Mouse (Mus musculus) midbrain, embryonic 16.5 days (tissue): ENCODE results near the gene Gabpb2. TPM values are rescaled to one million over a fixed set of nuclear protein-coding genes. Genes with fewer than 3 reads are reported as not detected.
"Not testable (repeated sequence)": the region's sequence is repeated elsewhere in the genome, so short reads cannot be mapped to it uniquely, and the experiment has no call there.

Experiments used
- ATAC-seq: fragments of 200-750 bp; cut with Nextera tagmentation; 2 replicates; pipeline ENCODE4 v1.8.0; 2017; ENCODE audit warnings: moderate TSS enrichment
- H3K27ac ChIP-seq: fragments of 300-500 bp; sonication (generic); 2 replicates; pipeline ENCODE4 v1.5.1; 2014; ENCODE audit warnings: mild to moderate bottlenecking, low read length, mixed read lengths
- H3K27me3 ChIP-seq: fragments of 300-500 bp; sonication (generic); 2 replicates; pipeline ENCODE4 v1.6.1; 2014; ENCODE audit warnings: low read depth, low read length, mixed read lengths; ENCODE audit not compliant: control insufficient read depth, insufficient read depth
- H3K36me3 ChIP-seq: fragments of 300-500 bp; sonication (generic); 2 replicates; pipeline ENCODE4 v1.6.1; 2014; ENCODE audit warnings: mild to moderate bottlenecking, low read length, moderate library complexity, mixed read lengths; ENCODE audit not compliant: control insufficient read depth, insufficient read depth
- H3K4me1 ChIP-seq: fragments of 300-500 bp; sonication (generic); 2 replicates; pipeline ENCODE4 v1.6.1; 2014; ENCODE audit warnings: mild to moderate bottlenecking, low read length, mixed read lengths; ENCODE audit not compliant: control insufficient read depth, insufficient read depth
- H3K4me2 ChIP-seq: fragments of 300-500 bp; sonication (generic); 2 replicates; pipeline ENCODE4 v1.6.1; 2014; ENCODE audit warnings: mild to moderate bottlenecking, low read length, mixed read lengths
- H3K4me3 ChIP-seq: fragments of 300-500 bp; sonication (generic); 2 replicates; pipeline ENCODE4 v1.5.1; 2014; ENCODE audit warnings: low read depth, mild to moderate bottlenecking, low read length, moderate library complexity, mixed read lengths
- H3K9ac ChIP-seq: fragments of 300-500 bp; sonication (generic); 2 replicates; pipeline ENCODE4 v1.6.1; 2014; ENCODE audit warnings: low read depth, low read length, mixed read lengths
- H3K9me3 ChIP-seq: fragments of 300-500 bp; sonication (generic); replicated peaks from 2 replicates; pipeline ENCODE4 v1.6.1; 2014; ENCODE audit warnings: mild to moderate bottlenecking, low read length, mixed read lengths; ENCODE audit not compliant: control insufficient read depth, poor library complexity, severe bottlenecking
- WGBS: fragments of 180-500 bp; shearing (Covaris S2); extraction: QIAGEN DNeasy Blood & Tissue Kit; methylation state at CpG from one replicate; pipeline ENCODE4 v1.1.7; 2014; 5-methylcytosine and 5-hydroxymethylcytosine counted together
- polyA plus RNA-seq: library from polyadenylated mRNA; unstranded; fragments of >200 nt; fragmentation: Nextera tagmentation; extraction: Ambion mirVana; gene quantifications from 2 replicates; pipeline ENCODE4 v1.2.1, GENCODE M21; 2015

Gene Gabpb2
- polyA plus RNA-seq, 1 experiment from 2014 or later, result 2.4 TPM

- Histone ChIP-seq H3K4me2 (no peak overlapping the region), H3K9me3 (no peaks in the 10 kb centered on the region), H3K27ac (no peak overlapping the region), H3K4me1 (peaks cover 4% of the 10 kb centered on the region), H3K36me3 (peaks cover 7% of the 10 kb centered on the region; the same call in 1 of the 2 replicates), H3K27me3 (no peaks in the 10 kb centered on the region), H3K4me3 (no peak overlapping the region), H3K9ac (no peak overlapping the region)
- no peak for ATAC-seq
- 90% methylated on average over 6 of the region's 6 CpGs for WGBS
Observed at GRCm38 (mm10) chr3:95140795-95141194, 76.9 kb downstream of the Gabpb2 start.

DNA sequence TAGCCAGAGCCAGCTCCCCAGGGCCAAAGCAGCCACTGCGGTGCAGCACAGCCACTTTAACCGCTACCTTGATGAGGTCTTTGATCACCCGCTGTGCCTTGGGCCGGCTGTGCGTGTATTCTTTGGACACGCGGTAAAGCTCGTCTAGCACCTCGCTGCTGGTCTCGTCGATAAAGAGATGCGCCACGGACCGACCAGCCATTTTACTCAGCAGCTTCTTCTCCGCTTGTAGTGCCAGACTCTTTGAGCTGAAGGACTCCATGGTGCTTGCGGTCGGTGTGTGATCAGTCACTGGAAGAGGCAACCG, 77.5 kb downstream of the Gabpb2 start:
- no peak overlapping the region for H3K4me3 ChIP-seq
- peaks cover 10% of the 10 kb centered on the region for H3K4me1 ChIP-seq
- peaks cover 7% of the 10 kb centered on the region; the same call in 1 of the 2 replicates for H3K36me3 ChIP-seq
- whole genome bisulfite sequencing, result 66% methylated on average over 18 of the region's 18 CpGs
- H3K9me3 ChIP-seq, result no peaks in the 10 kb centered on the region
- H3K27me3 ChIP-seq, result no peaks in the 10 kb centered on the region
- no peak for ATAC-seq
- H3K4me2 ChIP-seq, result no peak overlapping the region
- H3K27ac ChIP-seq, result no peak overlapping the region
- H3K9ac ChIP-seq, result no peak overlapping the region

- no peaks in the 10 kb centered on the region for H3K9me3 ChIP-seq
- peaks cover 14% of the 10 kb centered on the region for H3K4me1 ChIP-seq
- 70% methylated on average over 25 of the region's 25 CpGs for WGBS
- H3K9ac ChIP-seq, result no peak overlapping the region
- H3K27me3 ChIP-seq, result no peaks in the 10 kb centered on the region
- H3K4me2 ChIP-seq, result no peak overlapping the region
- no peak for ATAC-seq
- no peak overlapping the region for H3K4me3 ChIP-seq
- peaks cover 7% of the 10 kb centered on the region; the same call in 1 of the 2 replicates for H3K36me3 ChIP-seq
- H3K27ac ChIP-seq, result no peak overlapping the region
Observed at GRCm38 (mm10) chr3:95139586-95140288, 78.0 kb downstream of the Gabpb2 start.

DNA sequence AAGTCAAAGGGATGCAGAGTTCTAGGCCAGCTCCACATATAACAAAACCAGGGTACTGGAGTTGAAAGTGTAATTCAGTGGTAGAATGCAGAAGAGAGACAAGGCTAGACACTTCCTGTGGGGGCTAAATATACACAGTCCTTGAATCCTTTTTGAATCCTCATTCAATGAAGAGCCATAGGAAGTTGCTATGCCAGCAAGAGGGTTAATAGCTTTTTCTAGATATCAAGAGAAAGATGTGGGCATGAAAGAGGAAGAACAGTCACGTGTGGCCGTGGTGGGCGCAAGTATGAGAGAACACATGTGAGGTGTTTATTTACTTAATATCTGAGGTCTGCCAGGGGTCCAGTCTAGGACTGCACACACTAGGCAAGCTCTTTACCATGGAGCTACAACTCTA, 81.4 kb downstream of the Gabpb2 start:
- no peak overlapping the region for H3K4me3 ChIP-seq
- no peaks in the 10 kb centered on the region for H3K9me3 ChIP-seq
- 98% methylated on average over 3 of the region's 3 CpGs for WGBS
- H3K9ac ChIP-seq, result no peak overlapping the region
- H3K27me3 ChIP-seq, result no peaks in the 10 kb centered on the region
- peaks cover 20% of the 10 kb centered on the region for H3K4me1 ChIP-seq
- peaks cover 7% of the 10 kb centered on the region; the same call in 1 of the 2 replicates for H3K36me3 ChIP-seq
- no peak overlapping the region for H3K4me2 ChIP-seq
- H3K27ac ChIP-seq, result no peak overlapping the region
- ATAC-seq, result no peak

DNA sequence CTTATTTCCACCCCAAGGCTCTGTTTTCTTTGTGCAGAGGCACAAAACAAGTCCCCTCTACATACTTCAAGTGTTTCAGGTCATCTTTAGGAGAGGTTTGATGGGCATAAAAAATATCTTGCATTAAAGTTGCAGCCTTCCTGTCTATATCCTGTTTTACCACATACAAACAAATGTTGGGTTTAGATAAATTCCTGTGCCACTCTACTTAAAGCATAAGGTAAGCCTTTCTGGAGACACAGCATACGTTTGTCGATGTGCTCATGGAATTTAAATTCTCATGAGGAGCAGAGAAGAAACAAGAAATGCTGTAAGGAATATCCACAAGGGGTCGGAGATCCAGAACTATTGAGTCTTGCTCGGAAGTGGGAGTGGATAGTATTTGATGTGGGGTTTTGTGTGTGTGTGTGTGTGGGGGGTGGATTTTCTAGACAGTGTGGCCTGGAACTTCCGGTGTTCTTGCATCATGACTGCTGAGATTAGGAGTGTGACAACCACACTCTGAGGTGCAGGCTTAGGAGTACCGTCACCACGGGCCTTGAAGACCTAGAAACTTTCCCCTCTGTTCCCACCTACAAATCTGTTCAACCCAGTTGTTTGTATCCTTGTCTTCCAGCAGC, 82.2 kb downstream of the Gabpb2 start:
- WGBS, result 88% methylated on average over 7 of the region's 7 CpGs
- Histone ChIP-seq H3K4me1 (peaks cover 20% of the 10 kb centered on the region), H3K27ac (no peak overlapping the region), H3K4me2 (peak overlapping the region; percentile 58), H3K9me3 (no peaks in the 10 kb centered on the region), H3K36me3 (peaks cover 5% of the 10 kb centered on the region; the same call in 1 of the 2 replicates), H3K27me3 (no peaks in the 10 kb centered on the region), H3K4me3 (peak overlapping the region; percentile 26; the same call in 1 of the 2 replicates), H3K9ac (peak overlapping the region; percentile 17; the same call in 1 of the 2 replicates)
- ATAC-seq, result no peak

GRCm38 (mm10) chr3:95135023-95135422, 82.7 kb downstream of the Gabpb2 start:
- 36% methylated on average over 6 of the region's 6 CpGs for WGBS
- H3K36me3 ChIP-seq, result peaks cover 1% of the 10 kb centered on the region; the same call in 1 of the 2 replicates
- peaks cover 20% of the 10 kb centered on the region for H3K4me1 ChIP-seq
- H3K9ac ChIP-seq, result peak overlapping the region; percentile 17
- H3K27me3 ChIP-seq, result no peaks in the 10 kb centered on the region
- no peak overlapping the region for H3K27ac ChIP-seq
- H3K9me3 ChIP-seq, result no peaks in the 10 kb centered on the region
- H3K4me3 ChIP-seq, result peak overlapping the region; percentile 26
- peak overlapping the region; percentile 58 for H3K4me2 ChIP-seq
- peak; percentile 27; the same call in 1 of the 2 replicates for ATAC-seq

- no CpG with 5 or more reads among the region's 12 CpGs for WGBS
- Histone ChIP-seq H3K4me3 (peak overlapping the region; percentile 71; the same call in 1 of the 2 replicates), H3K4me1 (peaks cover 20% of the 10 kb centered on the region)
- not testable (repeated sequence) for H3K9me3 ChIP-seq, H3K9ac ChIP-seq, H3K27ac ChIP-seq, H3K27me3 ChIP-seq, H3K4me2 ChIP-seq, H3K36me3 ChIP-seq
- ATAC-seq, result peak; percentile 76
Observed at GRCm38 (mm10) chr3:95134133-95134532, 83.6 kb downstream of the Gabpb2 start.

DNA sequence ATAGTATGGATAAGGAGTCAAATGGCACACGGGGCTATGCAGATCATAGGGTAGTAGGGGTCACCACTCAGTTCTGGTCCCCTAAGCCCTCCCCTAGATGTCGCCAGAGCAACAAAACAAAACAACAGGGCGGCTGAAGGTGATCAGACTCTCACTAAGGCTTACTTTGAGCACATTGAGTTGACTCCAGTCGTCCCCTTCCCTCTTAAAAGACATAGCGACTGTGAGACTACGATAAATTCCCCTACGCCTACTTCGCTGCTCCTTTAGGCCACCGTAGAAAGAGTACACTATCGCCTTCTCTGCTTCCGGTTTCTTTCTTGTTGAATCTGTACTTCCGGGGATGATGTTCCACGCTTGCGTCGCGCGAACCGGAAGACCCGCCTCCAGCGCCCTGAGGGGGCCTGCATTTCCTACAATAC, 84.0 kb downstream of the Gabpb2 start, which contains the start of the genes Scnm1 and Lysmd1:
Gene Scnm1 (minus strand): TSS at position 332 of the 422 bp plus-strand sequence.
Gene Lysmd1 (plus strand): TSS at position 409 of the 422 bp plus-strand sequence.
- Histone ChIP-seq H3K4me2 (peak within 1 kb of the TSS; percentile 95), H3K36me3 (0 out of 2 replicates have a peak, but pooled peaks cover under 1% of the 10 kb centered on the region), H3K27me3 (no peaks in the 10 kb centered on the region), H3K9me3 (no peaks in the 10 kb centered on the region), H3K27ac (peak within 1 kb of the TSS; percentile 83), H3K4me1 (peaks cover 20% of the 10 kb centered on the region), H3K9ac (peak within 1 kb of the TSS; percentile 83), H3K4me3 (peak within 1 kb of the TSS; percentile 71)
- under 1% methylated on average over 20 of the region's 20 CpGs for WGBS
- ATAC-seq, result peak; percentile 94

DNA sequence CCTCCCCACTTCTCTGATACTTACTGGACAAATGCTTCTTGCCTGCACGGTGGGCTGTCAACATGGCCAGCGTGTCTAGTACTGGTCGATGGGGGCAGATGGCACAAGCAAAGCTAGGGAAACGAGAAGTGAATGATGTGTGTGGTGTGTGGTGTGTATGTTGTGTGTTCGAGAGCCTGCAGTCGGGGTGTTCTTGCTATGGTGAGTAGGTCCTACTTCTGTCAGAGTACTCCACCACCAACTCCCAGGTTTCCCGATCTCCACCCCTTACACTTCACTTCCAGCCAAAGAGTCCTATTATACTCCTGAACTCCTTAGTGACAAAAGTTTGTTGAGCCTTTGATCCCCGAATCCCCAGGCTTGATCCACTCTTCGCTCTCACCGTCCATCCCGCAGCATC, 84.5 kb downstream of the Gabpb2 start:
- Histone ChIP-seq H3K4me1 (peaks cover 20% of the 10 kb centered on the region), H3K27me3 (no peaks in the 10 kb centered on the region), H3K9ac (peak overlapping the region; percentile 83), H3K36me3 (0 out of 2 replicates have a peak, but pooled peaks cover 2% of the 10 kb centered on the region), H3K27ac (peak overlapping the region; percentile 83), H3K4me2 (peak overlapping the region; percentile 95), H3K9me3 (no peaks in the 10 kb centered on the region), H3K4me3 (peak overlapping the region; percentile 71)
- ATAC-seq, result peak; percentile 6; the same call in 1 of the 2 replicates
- 58% methylated on average over 11 of the region's 11 CpGs for WGBS
